Mouse (Mus musculus) liver, embryonic 11.5 days (tissue): ENCODE results near the gene Apopt1. TPM values are rescaled to one million over a fixed set of nuclear protein-coding genes. Genes with fewer than 3 reads are reported as not detected.

ENCODE experiments used
- ATAC-seq: fragments of 200-750 bp; cut with Nextera tagmentation; replicated peaks from 2 replicates; pipeline ENCODE4 v1.8.0; 2017; ENCODE audit warnings: moderate number of reproducible peaks, mild to moderate bottlenecking, moderate TSS enrichment, moderate library complexity; ENCODE audit not compliant: low FRiP score
- DNase-seq: peaks from one replicate; pipeline ENCODE4 v3.0.0-alpha.2; 2017; ENCODE audit warnings: low spot score
- H3K27ac ChIP-seq: fragments of 300-500 bp; sonication (generic); 2 replicates; pipeline ENCODE4 v1.5.1; 2014; ENCODE audit warnings: mild to moderate bottlenecking, low read depth, low read length, control low read depth
- H3K27me3 ChIP-seq: fragments of 300-500 bp; sonication (generic); replicated peaks from 2 replicates; pipeline ENCODE4 v1.6.1; 2014; ENCODE audit warnings: low read length, mixed read lengths; ENCODE audit not compliant: control insufficient read depth, insufficient read depth
- H3K36me3 ChIP-seq: fragments of 300-500 bp; sonication (generic); 2 replicates; pipeline ENCODE4 v1.6.1; 2014; ENCODE audit warnings: mild to moderate bottlenecking, low read length, moderate library complexity, mixed read lengths; ENCODE audit not compliant: control insufficient read depth, insufficient read depth
- H3K4me1 ChIP-seq: fragments of 300-500 bp; sonication (generic); replicated peaks from 2 replicates; pipeline ENCODE4 v1.6.1; 2014; ENCODE audit warnings: low read length, mixed read lengths; ENCODE audit not compliant: control insufficient read depth, insufficient read depth
- H3K4me2 ChIP-seq: fragments of 300-500 bp; sonication (generic); 2 replicates; pipeline ENCODE4 v1.6.1; 2014; ENCODE audit warnings: mild to moderate bottlenecking, control low read depth, moderate library complexity
- H3K4me3 ChIP-seq: fragments of 300-500 bp; sonication (generic); 2 replicates; pipeline ENCODE4 v1.5.1; 2014; ENCODE audit warnings: low read depth, low read length, control low read depth
- H3K9ac ChIP-seq: fragments of 300-500 bp; sonication (generic); 2 replicates; pipeline ENCODE4 v1.6.1; 2014; ENCODE audit warnings: low read depth, low read length, control low read depth
- H3K9me3 ChIP-seq: fragments of 300-500 bp; sonication (generic); 2 replicates; pipeline ENCODE4 v1.6.1; 2016; ENCODE audit warnings: low read length, inconsistent platforms, mixed read lengths; ENCODE audit not compliant: control insufficient read depth
- WGBS: fragments of 180-500 bp; shearing (Covaris S2); extraction: QIAGEN DNeasy Blood & Tissue Kit; methylation state at CpG from one replicate; pipeline ENCODE4 v1.1.7; 2014; 5-methylcytosine and 5-hydroxymethylcytosine counted together
- polyA plus RNA-seq: library from polyadenylated mRNA; unstranded; fragments of >200 nt; fragmentation: Nextera tagmentation; extraction: Ambion mirVana; gene quantifications from 2 replicates; pipeline ENCODE4 v1.2.1, GENCODE M21; 2014

Gene Apopt1
- polyA plus RNA-seq, 1 experiment from 2014 or later, result 67.7 TPM

GRCm38 (mm10) chr12:111677882-111678669, 35.0 kb upstream of the Apopt1 start, which contains the start of gene Trmt61a:
Trmt61a (plus strand) TSS chr12:111678105.
- H3K4me1 ChIP-seq, result peaks cover 20% of the 10 kb centered on the region
- peak within 1 kb of the TSS; percentile 91 for H3K4me3 ChIP-seq
- peaks cover 14% of the 10 kb centered on the region for H3K27me3 ChIP-seq
- under 1% methylated on average over 51 of the region's 51 CpGs for WGBS
- ATAC-seq (peak; percentile 86), DNase-seq (peak; percentile 94)
- H3K36me3 ChIP-seq, result peaks cover 5% of the 10 kb centered on the region
- H3K9me3 ChIP-seq, result no peaks in the 10 kb centered on the region
- H3K9ac ChIP-seq, result peak within 1 kb of the TSS; percentile 84
- peak within 1 kb of the TSS; percentile 84 for H3K4me2 ChIP-seq
- H3K27ac ChIP-seq, result peak within 1 kb of the TSS; percentile 84

- Histone ChIP-seq H3K27me3 (peaks cover 9% of the 10 kb centered on the region), H3K9me3 (no peaks in the 10 kb centered on the region), H3K4me2 (peak overlapping the region; percentile 84), H3K9ac (peak overlapping the region; percentile 84), H3K4me3 (peak overlapping the region; percentile 91), H3K36me3 (peaks cover 5% of the 10 kb centered on the region), H3K27ac (0 out of 2 replicates have a peak overlapping the region, but pooled peaks have one; percentile 9), H3K4me1 (peaks cover 20% of the 10 kb centered on the region)
- peak; percentile 11; the same call in 1 of the 2 replicates for ATAC-seq
- WGBS, result 6% methylated on average over 13 of the region's 13 CpGs
- no peak for DNase-seq
Measured at GRCm38 (mm10) chr12:111678670-111678933, 34.5 kb upstream of the Apopt1 start.

GRCm38 (mm10) chr12:111678997-111679396, 34.1 kb upstream of the Apopt1 start:
- peak overlapping the region; percentile 84 for H3K4me2 ChIP-seq
- H3K9me3 ChIP-seq, result no peaks in the 10 kb centered on the region
- peak overlapping the region; percentile 84 for H3K9ac ChIP-seq
- WGBS, result 31% methylated on average over 7 of the region's 7 CpGs
- H3K4me1 ChIP-seq, result peaks cover 20% of the 10 kb centered on the region
- no peak for DNase-seq
- peaks cover 5% of the 10 kb centered on the region for H3K36me3 ChIP-seq
- peak overlapping the region; percentile 91 for H3K4me3 ChIP-seq
- ATAC-seq, result no peak
- peaks cover 5% of the 10 kb centered on the region for H3K27me3 ChIP-seq
- 0 out of 2 replicates have a peak overlapping the region, but pooled peaks have one; percentile 9 for H3K27ac ChIP-seq

GRCm38 (mm10) chr12:111680661-111681060, 32.4 kb upstream of the Apopt1 start:
- Histone ChIP-seq H3K27me3 (no peaks in the 10 kb centered on the region), H3K4me2 (no peak overlapping the region), H3K27ac (no peak overlapping the region), H3K36me3 (peaks cover 5% of the 10 kb centered on the region), H3K9ac (no peak overlapping the region), H3K4me3 (no peak overlapping the region), H3K9me3 (no peaks in the 10 kb centered on the region), H3K4me1 (peaks cover 20% of the 10 kb centered on the region)
- ATAC-seq, result no peak
- no peak for DNase-seq
- 93% methylated on average over 13 of the region's 13 CpGs for WGBS

- WGBS, result 84% methylated on average over 8 of the region's 8 CpGs
- no peak for DNase-seq
Measured at GRCm38 (mm10) chr12:111681305-111681704, 31.8 kb upstream of the Apopt1 start.

GRCm38 (mm10) chr12:111682003-111682402, 31.1 kb upstream of the Apopt1 start:
- H3K36me3 ChIP-seq, result peaks cover 5% of the 10 kb centered on the region
- ATAC-seq, result no peak
- 82% methylated on average over 5 of the region's 5 CpGs for WGBS

More at GRCm38 (mm10) chr12:111681305-111681704, 31.8 kb upstream of the Apopt1 start:
- Histone ChIP-seq H3K36me3 (peaks cover 5% of the 10 kb centered on the region), H3K27me3 (no peaks in the 10 kb centered on the region), H3K9ac (no peak overlapping the region), H3K27ac (no peak overlapping the region), H3K4me2 (no peak overlapping the region), H3K9me3 (no peaks in the 10 kb centered on the region), H3K4me1 (peaks cover 20% of the 10 kb centered on the region), H3K4me3 (no peak overlapping the region)
- no peak for ATAC-seq

GRCm38 (mm10) chr12:111682806-111683205, 30.3 kb upstream of the Apopt1 start:
- Histone ChIP-seq H3K4me1 (peaks cover 14% of the 10 kb centered on the region), H3K27me3 (no peaks in the 10 kb centered on the region), H3K27ac (0 out of 2 replicates have a peak overlapping the region, but pooled peaks have one; percentile 3), H3K4me2 (no peak overlapping the region), H3K36me3 (peaks cover 5% of the 10 kb centered on the region), H3K4me3 (no peak overlapping the region), H3K9me3 (no peaks in the 10 kb centered on the region), H3K9ac (no peak overlapping the region)
- ATAC-seq, result no peak
- 68% methylated on average over 5 of the region's 5 CpGs for WGBS
- no peak for DNase-seq

More at GRCm38 (mm10) chr12:111682003-111682402, 31.1 kb upstream of the Apopt1 start:
- H3K9ac ChIP-seq, result no peak overlapping the region
- no peak overlapping the region for H3K4me3 ChIP-seq
- H3K9me3 ChIP-seq, result no peaks in the 10 kb centered on the region
- no peaks in the 10 kb centered on the region for H3K27me3 ChIP-seq
- no peak for DNase-seq
- no peak overlapping the region for H3K4me2 ChIP-seq
- no peak overlapping the region for H3K27ac ChIP-seq
- H3K4me1 ChIP-seq, result peaks cover 20% of the 10 kb centered on the region

GRCm38 (mm10) chr12:111686390-111686789, 26.7 kb upstream of the Apopt1 start:
- Histone ChIP-seq H3K27ac (no peak overlapping the region), H3K36me3 (peaks cover 2% of the 10 kb centered on the region), H3K9ac (no peak overlapping the region), H3K9me3 (no peaks in the 10 kb centered on the region), H3K4me1 (peaks cover 6% of the 10 kb centered on the region), H3K4me3 (no peak overlapping the region), H3K27me3 (no peaks in the 10 kb centered on the region), H3K4me2 (no peak overlapping the region)
- ATAC-seq, result no peak
- 79% methylated on average over 4 of the region's 4 CpGs for WGBS
- no peak for DNase-seq
